Mouse (Mus musculus) liver (tissue): ENCODE data around the gene Adgrl1.
"Not testable (repeated sequence)": the region's sequence is repeated elsewhere in the genome, so short reads cannot be mapped to it uniquely, and the experiment has no call there.

Experiments used
- DNase-seq: peaks from one replicate; pipeline ENCODE4 v3.0.0-alpha.2; 2020; ENCODE audit warnings: mixed read lengths

Adgrl1 gene

DNA sequence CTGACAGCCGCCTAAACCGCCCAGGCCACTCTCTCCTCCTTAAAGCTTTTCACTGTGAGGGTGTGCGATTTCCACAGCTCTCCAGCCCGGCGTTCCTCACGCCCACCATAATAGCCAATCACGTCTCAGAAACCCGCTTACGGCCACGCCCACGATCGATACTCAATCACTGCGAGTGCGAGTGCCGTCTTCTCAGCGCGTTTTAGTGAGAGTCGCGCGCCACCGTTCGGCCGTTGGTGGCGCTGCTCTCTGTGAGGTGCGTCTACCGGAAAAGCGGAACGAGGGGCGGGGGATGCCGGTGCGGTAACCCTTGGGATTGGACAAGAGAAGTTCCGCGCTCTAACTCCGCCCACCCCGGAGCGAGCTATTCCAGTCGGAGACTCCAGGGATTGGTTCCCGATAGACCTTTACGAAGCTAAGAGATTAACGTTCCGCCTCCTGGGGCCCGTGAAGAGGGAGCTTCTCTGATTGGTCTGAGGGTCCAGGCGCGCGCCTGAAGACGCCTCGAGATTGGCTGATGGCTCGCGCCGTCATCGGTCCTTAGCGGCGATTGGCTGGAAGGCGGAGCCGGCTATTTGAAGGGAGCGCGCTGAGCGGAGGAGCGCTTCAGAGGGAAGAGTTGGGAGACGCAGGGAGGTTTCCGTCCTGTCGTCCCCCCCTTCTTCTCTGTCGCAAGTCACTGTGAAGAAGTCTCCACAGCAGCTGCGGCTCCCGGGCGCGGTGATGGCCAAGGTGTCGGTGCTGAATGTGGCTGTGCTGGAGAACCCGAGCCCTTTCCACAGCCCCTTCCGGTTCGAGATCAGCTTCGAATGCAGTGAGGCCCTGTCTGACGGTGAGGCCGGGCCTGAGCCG lies 55.4 kb downstream of the Adgrl1 start, which contains the start of the genes Gm10644 and Asf1b:
TSS of gene Gm10644 (minus strand) at position 100 of the 852 bp plus-strand sequence.
TSS of gene Asf1b (plus strand) at position 402 of the 852 bp plus-strand sequence.
- DNase-seq: peak; percentile 100

DNA sequence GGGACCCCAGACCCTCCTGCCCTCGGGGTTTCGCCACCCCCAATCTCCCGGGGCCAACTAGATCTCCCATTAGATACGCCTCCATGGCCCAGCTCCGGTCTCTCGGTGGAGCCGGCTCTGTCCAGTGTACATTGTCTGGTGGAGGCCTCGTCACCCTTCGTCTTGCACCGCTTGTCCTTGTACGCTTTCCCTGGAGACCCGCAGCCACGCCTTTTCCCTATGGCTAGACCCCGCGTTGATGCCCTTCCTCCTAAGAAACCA lies 56.0 kb downstream of the Adgrl1 start:
- DNase-seq: no peak

DNA sequence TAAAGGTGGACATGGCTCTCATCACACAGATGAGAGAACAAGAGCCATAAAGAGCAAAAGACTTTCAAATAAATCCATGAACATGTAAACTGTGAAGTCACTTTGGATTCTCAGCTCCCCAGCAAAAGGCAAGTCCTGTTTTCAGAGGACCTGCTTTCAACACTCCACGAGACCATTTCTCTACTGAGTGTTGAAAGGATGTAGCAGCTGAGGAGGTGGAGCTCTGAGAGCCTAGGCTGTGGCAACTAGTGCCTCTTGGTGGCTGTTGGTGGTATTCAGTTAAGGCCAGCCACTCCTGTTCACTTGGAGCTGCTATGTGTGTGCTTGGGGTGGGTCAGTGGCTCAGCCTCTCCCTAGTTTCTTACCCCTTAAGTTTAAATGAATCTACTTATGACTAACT lies 56.9 kb downstream of the Adgrl1 start:
- peak; percentile 54 for DNase-seq

DNA sequence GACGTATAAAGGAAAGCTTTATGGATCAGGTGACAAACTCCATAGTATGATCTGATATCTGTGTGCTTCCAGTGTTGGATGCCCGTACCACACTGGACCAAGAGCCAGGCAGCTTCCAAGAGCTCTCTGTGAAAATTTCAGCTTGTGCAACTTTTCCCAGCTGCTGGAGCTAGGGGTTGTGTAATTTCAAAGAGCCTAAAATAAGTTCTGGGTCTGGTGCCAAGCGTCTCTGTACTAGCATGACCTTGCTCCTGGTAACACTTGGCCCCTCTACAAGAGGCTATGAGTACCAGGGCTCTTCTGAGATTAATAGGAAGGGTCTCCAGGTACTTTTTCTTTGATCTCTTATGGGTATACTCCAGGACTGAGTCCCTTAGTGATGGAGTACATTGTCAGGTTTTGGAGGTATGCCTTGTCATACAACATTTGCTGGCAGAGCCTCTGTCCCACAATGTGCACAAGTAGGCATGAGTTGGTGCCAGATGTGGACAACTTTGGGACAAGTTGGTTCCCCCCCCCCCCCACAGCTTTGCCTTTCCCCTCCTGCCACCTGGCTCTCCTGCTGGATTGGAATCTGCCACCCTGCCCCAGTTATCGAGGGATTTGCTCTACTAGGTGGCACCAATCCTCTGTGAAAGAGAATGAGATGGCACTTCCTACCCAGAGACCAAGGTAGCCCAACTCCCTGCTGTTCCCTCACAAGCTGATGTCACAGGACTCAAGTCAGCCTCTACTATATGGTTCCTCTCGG lies 64.3 kb downstream of the Adgrl1 start:
- DNase-seq: no peak

DNA sequence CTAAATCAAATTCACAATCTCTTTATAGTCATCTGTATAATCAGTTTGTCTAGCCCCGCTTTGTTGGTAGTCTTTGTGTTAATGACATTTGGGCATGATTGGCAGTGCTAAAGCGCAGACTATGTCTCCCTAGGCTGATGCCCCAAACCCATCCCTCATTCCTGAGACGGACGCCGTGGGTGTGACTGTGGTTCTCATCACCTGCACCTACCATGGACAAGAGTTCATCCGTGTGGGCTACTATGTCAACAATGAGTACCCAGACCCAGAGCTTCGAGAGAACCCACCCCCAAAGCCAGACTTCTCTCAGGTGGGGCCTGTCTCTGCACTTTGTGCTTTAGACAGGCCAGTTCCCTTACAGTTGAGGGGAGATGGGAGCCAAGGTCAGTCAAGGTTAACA lies 67.8 kb downstream of the Adgrl1 start:
- DNase-seq: no peak

DNA sequence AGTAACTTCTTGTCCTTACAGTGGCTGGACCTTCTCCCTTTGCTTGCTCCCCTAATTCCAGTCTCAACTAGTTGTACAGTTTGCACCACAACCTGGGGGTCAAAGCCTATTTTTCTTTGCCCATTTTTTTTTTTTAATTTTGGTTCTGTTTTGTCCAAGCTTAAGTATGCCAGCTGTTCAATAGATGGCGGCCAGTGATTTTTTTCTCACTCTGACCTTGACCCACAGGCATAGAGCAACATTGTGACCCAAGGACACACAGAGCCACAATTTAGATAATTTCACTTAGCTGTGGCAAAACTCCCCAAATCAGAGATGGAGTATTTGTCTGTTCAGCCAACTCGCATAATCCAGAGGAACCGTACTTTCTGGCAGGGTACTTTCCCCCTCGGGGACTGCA lies 71.2 kb downstream of the Adgrl1 start:
- DNase-seq: no peak

DNA sequence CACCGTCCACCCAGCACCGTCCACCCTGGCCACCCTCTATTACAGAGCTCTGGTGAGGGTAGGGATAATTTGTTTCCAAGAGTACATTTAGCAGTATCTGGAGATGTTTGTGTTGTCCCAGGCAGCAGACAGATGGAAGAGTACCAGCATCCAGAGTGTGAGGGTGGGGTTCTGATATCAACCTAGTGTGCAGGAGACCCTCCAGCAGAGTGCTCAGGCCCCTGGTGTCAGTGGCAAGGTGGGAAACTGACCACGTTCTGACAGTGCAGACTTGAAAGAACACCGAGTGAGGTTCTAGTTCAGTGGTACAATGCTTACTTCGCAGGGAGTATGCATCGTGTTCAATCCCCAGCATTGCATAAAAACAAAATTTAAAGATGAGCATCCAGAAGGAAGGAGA lies 71.8 kb downstream of the Adgrl1 start:
- no peak for DNase-seq

DNA sequence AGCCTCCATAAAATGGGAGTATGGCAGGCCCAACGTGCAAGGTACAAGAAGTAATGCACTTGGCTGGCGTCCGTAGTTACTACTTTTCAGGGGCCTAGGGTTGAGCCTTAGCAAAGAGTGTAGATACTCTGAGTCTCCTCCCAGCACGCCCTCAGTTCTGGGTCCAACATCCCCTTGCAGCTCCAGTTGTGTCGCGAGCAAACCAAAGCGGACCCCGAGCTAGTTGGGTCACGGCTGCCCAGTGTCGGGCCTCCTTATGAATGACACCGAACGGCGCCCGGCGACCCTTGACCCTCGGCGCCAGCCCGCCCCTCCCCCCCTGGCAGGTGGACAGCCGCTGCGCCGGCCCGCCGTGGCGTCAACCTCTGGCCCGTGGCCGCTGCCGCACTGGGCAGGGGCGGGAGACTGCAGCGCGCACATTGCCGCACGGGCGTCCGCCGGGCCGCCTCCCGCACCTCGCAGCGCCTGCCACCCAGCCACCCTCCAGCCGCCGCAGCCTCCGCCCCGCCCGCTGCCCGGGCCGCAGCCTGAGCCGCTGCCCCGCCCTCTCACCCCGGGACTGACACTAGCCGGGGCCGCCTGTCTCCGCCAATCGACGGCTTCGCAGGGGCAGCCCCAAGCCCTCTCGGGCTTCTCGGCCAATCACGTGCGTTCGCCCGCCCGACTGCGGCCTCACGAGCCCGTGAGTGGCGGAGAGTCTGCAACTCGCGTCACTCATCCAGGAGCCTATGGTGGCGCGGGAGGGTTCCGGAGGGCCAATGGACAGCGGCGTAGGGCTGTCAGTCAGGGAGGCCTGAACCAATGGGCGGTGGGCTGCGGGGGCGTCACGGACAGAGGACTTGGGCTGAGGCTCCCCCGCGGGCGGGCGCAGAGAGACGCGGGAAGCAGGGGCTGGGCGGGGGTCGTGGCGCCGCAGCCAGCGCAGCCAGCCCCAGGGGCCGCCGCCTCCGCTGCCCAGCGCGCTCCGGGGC lies 72.5 kb downstream of the Adgrl1 start, which contains the start of gene Prkaca:
TSS of gene Prkaca (plus strand) at position 844 of the 971 bp plus-strand sequence.
- DNase-seq: peak; percentile 99

DNA sequence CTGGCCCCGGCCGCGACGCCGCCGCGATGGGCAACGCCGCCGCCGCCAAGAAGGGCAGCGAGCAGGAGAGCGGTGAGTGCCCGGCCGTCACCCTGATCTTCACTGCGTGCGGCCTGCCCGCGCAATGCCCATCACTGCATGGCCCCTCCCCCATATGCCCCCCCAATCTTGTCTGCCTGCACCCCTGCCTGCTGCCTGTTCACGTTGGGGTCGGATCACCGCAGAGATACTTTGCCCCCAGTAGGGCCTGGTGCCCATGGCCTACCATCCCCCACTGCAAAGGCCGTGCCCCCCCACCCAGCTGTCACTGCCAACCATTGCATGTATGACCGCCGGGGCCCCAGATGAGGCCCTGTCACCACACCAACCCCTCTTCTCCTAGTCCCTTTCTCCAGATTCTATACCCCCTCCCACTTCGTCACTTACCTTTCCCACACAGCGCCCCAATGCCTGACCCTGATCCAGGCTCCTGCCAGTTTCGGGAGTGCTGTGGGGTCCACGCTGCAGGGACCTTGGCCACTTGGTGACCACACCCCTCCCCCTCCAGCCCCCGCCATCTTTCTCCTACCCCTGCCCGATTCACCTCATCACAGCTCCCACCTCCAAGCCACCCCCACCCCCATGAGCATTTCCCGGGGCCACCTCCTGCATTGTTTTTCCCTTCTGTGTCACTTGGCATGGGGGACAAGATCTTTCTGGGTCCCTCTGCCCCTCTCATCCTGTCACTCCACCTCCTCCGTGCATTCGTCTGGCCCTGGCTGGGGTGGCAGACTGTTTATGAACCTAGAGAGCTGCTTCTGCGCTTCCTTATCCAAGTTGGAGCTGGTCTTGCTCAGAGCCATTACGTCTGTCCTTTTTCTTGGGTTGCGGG lies 73.5 kb downstream of the Adgrl1 start:
- DNase-seq: no peak

DNA sequence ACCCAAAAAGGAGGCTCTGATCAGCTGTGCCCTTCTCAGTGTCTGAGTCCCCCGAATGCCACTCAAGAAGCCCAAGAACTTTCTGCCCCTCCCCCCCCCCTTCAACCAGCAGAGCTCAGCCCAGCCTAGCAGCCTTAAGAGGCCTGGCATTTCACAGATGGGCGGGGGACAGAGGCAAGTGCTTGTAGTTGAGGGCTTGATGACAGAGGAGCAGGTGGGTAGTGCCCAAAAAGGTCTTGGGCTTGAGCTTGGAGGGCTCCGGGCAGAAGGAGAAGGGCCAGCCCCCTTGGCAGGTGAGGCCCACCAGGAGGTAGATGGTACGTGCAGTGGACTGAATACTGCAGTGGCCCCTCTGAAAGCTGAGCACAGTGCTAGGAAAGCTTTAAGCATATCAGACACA lies 74.6 kb downstream of the Adgrl1 start:
- no peak for DNase-seq

DNA sequence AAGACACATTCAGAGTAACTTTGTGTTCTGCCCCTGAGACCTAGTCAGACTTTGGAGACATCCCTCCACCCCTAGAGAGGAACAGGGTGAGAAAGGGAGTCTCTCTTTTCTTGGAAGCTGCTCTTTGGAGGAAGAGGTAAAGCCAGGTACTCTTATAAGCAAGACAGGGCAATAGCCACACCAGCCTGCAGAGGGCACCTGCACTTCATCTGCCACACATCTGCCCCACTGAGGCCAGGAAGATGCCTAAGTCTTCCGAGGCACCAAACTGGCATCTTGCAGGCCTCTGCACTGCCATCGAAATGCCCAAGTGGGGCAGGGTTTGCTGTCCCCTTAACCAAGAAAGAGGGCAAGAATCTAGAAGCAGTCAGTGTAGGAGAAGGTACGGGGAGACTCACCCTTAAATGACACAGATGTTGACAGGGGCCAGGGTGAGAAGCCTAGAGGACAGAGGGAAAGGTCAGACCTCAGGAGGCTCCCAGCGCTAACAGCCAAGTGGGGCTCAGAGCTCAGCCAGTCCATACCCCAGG lies 76.3 kb downstream of the Adgrl1 start:
- DNase-seq: peak; percentile 36

DNA sequence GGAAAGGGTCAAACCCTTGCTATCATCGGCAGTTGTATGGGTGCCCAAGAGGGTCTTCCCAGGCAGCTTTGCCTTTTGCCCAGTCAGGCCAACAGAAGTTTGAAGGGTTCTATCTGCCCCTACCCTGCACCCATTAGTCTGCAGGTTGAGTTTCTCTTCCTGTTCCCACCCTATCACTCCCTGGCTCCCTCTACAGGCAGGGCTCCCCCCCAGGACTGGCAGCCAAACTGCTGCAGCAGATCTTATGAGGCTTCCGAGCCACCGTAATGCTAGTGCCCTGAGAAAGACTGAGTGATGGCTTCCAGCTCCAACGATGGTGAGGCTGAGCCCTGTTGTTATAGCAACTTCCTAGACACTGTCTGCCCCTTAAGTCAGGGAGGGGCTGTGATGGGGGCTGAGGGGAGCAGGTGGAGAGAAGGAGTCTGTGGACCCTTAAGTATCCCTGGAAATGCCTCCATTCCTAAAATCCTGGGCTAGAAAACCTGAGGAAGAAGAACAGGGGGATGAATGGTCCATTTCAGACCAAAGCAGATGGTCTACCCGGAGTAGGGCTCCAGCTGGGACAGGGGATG lies 77.0 kb downstream of the Adgrl1 start:
- no peak for DNase-seq

DNA sequence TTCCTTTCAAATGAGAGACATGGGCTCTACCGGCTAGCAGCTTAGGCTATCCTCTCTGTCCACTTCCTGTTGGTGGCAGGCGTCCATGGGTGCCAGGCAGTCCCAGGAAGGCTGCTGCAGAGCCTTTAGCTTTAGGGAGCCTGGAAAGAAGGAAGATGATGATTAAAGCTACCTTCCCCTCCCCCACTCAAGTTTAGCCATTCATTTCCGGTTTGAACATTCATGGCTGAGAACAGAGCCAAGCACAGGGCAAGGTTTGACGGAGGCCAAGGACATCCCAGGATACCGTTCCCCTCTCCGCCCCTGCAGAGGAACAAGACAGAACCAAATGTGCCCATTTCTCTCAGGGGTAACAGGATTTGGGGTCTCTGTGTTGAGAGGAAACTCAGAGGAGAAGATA lies 77.7 kb downstream of the Adgrl1 start:
- no peak for DNase-seq

DNA sequence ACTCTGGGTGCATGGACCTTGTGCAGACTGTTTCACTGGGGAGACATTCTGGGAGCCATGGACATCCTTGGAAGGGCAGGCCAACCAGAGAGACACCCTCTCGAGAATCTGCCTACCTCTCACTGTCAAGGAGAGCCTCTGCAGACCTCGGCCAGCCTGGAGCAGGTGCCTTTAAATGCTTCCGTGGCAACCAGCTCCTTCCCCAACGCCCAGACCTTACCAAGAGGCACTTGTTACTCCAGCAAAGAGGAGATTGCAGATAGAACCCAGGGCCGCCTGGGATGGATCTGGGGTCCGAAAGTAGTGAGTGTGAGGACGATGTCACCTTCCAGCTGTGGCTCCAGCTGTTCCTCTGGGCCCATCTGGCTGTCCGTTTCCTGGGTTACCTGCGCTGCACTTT lies 78.3 kb downstream of the Adgrl1 start:
- no peak for DNase-seq

DNA sequence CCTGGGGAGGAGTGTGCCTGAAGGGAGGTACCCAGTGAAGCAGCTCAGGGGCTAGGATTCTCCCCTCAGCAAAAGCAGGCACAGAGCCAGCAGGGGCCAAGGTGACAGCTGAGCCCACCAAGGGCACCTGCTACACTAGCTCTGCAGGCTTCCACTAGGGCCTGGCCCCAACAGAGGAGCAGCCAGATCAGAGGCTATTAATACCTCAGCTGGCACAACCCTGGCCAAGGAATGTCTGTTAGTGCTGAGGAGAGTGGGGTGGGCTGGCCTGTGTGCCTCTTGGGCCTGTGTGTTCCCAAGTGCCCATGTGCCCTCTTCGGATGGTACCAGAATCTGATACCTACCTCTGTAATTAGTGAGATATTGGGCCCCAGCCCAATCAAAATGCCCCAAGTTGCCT lies 80.3 kb downstream of the Adgrl1 start:
- no peak for DNase-seq

DNA sequence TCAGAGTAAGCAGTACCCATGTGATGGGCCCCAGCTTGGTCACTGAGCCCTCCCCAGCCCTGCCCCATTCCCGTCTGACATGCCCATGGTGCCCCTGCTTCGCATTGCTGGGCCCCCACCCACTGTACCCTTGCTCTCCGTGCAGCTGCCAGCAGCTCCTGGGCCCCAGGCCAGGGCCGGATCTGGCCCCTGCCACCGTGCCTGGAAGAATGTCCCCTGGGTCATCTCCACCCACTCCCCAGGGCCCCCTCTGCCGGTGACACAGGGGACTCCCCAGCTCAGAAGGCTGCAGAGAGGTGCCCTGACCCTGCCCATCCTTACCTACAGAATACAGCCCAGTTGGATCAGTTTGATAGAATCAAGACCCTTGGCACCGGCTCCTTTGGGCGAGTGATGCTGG lies 80.9 kb downstream of the Adgrl1 start:
- no peak for DNase-seq

DNA sequence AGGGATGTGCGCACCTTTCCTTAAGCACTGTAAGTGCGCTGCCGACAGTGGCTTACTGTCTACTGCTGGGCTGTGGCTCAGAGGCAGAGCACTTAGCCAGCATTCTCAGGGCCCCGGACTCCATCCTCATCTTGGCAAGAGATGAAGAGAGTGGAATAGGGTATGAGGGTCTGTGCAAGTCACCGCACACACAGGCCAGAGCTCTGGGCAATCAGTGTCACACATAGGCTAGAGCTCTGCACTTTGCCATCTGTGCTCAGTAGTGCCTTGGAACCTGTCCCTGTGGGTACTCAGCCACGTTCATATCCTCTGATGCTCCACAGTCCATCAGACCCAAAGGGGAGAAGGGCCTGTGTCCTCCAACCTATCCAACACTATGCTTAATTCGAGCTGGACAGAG lies 81.6 kb downstream of the Adgrl1 start:
- DNase-seq: no peak

DNA sequence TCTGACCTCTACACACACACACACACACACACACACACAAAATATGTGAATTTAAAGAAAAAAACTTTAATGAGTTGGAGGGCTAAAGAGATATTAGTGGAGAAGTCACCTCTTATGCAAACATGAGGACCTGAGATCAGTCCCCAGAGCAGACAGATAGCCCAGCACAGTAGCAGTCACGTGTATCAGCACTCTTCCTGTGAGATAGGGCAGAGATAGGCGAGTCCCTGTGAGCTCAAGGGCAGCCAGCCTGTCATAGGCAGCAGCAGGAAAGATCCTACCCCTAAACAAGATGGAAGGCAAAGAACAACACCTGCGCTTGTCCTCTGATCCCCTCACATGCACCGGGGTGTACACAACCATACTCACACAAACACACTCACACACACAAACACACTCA lies 82.5 kb downstream of the Adgrl1 start:
- peak; percentile 23 for DNase-seq

DNA sequence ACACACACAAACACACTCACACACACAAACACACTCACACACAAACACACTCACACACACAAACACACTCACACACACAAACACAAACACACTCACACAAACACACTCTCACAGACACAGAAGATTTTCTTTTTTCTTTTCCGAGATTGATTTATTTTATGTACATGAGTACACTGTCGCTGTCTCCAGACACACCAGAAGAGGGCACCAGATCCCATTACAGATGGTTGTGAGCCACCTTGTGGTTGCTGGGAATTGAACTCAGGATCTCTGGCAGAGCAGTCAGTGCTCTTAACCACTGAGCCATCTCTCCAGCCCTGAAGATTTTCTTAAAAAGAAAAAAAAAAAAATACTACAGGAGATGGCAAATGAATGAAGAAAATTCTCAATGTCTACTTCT lies 83.3 kb downstream of the Adgrl1 start:
- not testable (repeated sequence) for DNase-seq

DNA sequence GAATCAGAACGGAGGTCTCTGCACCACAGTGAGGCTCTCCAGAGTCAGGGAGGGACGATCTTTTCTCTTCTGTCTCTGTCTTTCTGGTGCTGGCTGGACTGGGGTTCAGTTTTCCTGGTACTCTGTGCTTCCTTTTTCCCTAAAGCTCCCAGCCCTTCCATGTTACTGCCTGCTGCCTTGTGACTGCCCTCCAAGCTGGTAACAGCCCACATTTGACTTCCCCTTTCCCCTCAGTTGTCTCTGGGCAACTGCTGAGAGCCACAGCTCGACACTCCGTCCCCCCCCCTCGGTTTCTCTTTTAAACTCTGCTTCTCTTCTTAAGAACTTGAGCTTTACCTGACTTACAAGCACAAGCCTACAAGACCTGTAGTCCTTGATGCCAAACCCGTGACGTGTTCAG lies 89.3 kb downstream of the Adgrl1 start:
- DNase-seq: no peak

DNA sequence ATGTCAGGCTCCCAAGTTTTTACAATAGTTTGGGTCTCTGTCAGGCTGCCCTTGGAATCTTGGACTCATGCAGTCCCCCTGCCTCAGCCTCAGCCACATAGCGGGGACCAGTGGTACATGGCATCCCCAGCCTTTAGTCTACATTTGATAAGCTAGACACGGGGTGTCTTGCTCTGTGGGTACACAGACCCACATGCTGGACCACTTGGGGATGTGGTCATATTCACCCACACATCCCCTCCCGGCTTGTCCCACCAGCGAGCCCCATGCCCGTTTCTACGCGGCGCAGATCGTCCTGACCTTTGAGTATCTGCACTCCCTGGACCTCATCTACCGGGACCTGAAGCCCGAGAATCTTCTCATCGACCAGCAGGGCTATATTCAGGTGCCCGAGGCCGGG lies 90.3 kb downstream of the Adgrl1 start:
- DNase-seq: no peak
